ENCODE assay signal across 19 mouse cellular contexts in genomic region chr10:14081824-14082223, GRCm38 (mm10).
DNase-seq lines count a peak whose midpoint lies in the region; ATAC-seq and TF ChIP-seq lines count a peak whose summit lies in the region.
"Had no signal": no experiment of that assay in that cellular context is flagged by ENCODE, and none has a peak within 500 bp of the region (broad histone marks: within the 10 kb centered on the region; RNA-seq: fewer than 3 reads in every experiment).

No protein-coding gene starts in this region.

- no peak for TF ChIP-seq CTCF in layer of hippocampus, adult 2 months (conservative IDR thresholded peaks at IDR 0.05)
- no peak for TF ChIP-seq CTCF in ES-Bruce4 (IDR thresholded peaks at IDR 0.05; ENCODE audit: low read depth, low read length)

- H3K27me3 ChIP-seq in forebrain, embryonic 12.5 days = no peaks in the 10 kb centered on the region
- no peaks in the 10 kb centered on the region for H3K27me3 ChIP-seq in forebrain, embryonic 11.5 days (ENCODE audit: control insufficient read depth, insufficient read depth, low read length)
- no peaks in the 10 kb centered on the region for H3K27me3 ChIP-seq in ES-Bruce4 (ENCODE audit: control insufficient read depth, insufficient read depth, low read length, poor library complexity, severe bottlenecking)
- H3K27me3 ChIP-seq in forebrain, embryonic 15.5 days = no peaks in the 10 kb centered on the region
- H3K27me3 ChIP-seq: heart, embryonic 15.5 days; limb, embryonic 12.5 days had no signal

- H3K4me1 ChIP-seq in forebrain, embryonic 12.5 days = peaks cover 9% of the 10 kb centered on the region
- no peaks in the 10 kb centered on the region for H3K4me1 ChIP-seq in forebrain, embryonic 11.5 days (replicated peaks; ENCODE audit: control insufficient read depth, insufficient read depth, low read length)
- H3K4me1 ChIP-seq in ES-Bruce4 (ENCODE audit: control insufficient read depth, insufficient read depth, low read length) = no peaks in the 10 kb centered on the region
- peaks cover 26% of the 10 kb centered on the region for H3K4me1 ChIP-seq in forebrain, embryonic 15.5 days
- H3K4me1 ChIP-seq: limb, embryonic 12.5 days had no signal

- H3K4me3 ChIP-seq in forebrain, embryonic 12.5 days (replicated peaks) = no peak overlapping the region
- H3K4me3 ChIP-seq in forebrain, embryonic 11.5 days (ENCODE audit: low read depth, low read length) = no peak overlapping the region
- H3K4me3 ChIP-seq in layer of hippocampus, adult 2 months = no peak overlapping the region
- no peak overlapping the region for H3K4me3 ChIP-seq in ES-Bruce4 (ENCODE audit: low read depth, low read length)
- H3K4me3 ChIP-seq in forebrain, embryonic 15.5 days = no peak overlapping the region
- H3K4me3 ChIP-seq: heart, embryonic 15.5 days; limb, embryonic 12.5 days had no signal

- ATAC-seq in forebrain, embryonic 12.5 days (ENCODE audit: low FRiP score) = peak; percentile 64; the same call in 1 of the 2 replicates
- ATAC-seq in forebrain, embryonic 11.5 days (replicated peaks; ENCODE audit: low FRiP score) = no peak; the same call in 1 of the 2 replicates
- peak; percentile 60 for ATAC-seq in forebrain, embryonic 15.5 days (replicated peaks)
- ATAC-seq: inflammation-experienced regulatory T-cells, adult 6 months; liver, postnatal 0 days; lung, postnatal 0 days had no signal

- H3K4me2 ChIP-seq in forebrain, embryonic 12.5 days = no peak overlapping the region
- H3K4me2 ChIP-seq in forebrain, embryonic 11.5 days (ENCODE audit: low read depth, low read length, severe bottlenecking) = no peak overlapping the region
- H3K4me2 ChIP-seq in forebrain, embryonic 15.5 days (replicated peaks) = no peak overlapping the region
- H3K4me2 ChIP-seq: heart, embryonic 15.5 days; limb, embryonic 12.5 days; liver, embryonic 11.5 days had no signal

- H3K9me3 ChIP-seq in forebrain, embryonic 12.5 days = no peaks in the 10 kb centered on the region
- no peaks in the 10 kb centered on the region for H3K9me3 ChIP-seq in forebrain, embryonic 11.5 days (ENCODE audit: control insufficient read depth, low read length)
- no peaks in the 10 kb centered on the region for H3K9me3 ChIP-seq in ES-Bruce4 (replicated peaks; ENCODE audit: control insufficient read depth, insufficient read depth, low read length, poor library complexity, severe bottlenecking)
- H3K9me3 ChIP-seq in forebrain, embryonic 15.5 days = no peaks in the 10 kb centered on the region
- H3K9me3 ChIP-seq: heart, embryonic 15.5 days; limb, embryonic 12.5 days had no signal

- no peaks in the 10 kb centered on the region for H3K36me3 ChIP-seq in forebrain, embryonic 12.5 days (replicated peaks)
- no peaks in the 10 kb centered on the region for H3K36me3 ChIP-seq in forebrain, embryonic 11.5 days (ENCODE audit: control insufficient read depth, insufficient read depth, low read length)
- H3K36me3 ChIP-seq in ES-Bruce4 (ENCODE audit: control insufficient read depth, insufficient read depth, low read length, poor library complexity, severe bottlenecking) = no peaks in the 10 kb centered on the region
- no peaks in the 10 kb centered on the region for H3K36me3 ChIP-seq in forebrain, embryonic 15.5 days
- H3K36me3 ChIP-seq: heart, embryonic 15.5 days; limb, embryonic 12.5 days had no signal

- TF ChIP-seq POLR2A in ES-Bruce4 (IDR thresholded peaks at IDR 0.05; ENCODE audit: insufficient read depth, low read length) = no peak

- 50% methylated on average over 3 of the region's 3 CpGs for WGBS in forebrain, embryonic 12.5 days
- 53% methylated on average over 3 of the region's 3 CpGs for WGBS in forebrain, embryonic 11.5 days
- WGBS in forebrain, embryonic 15.5 days = 20% methylated on average over 3 of the region's 3 CpGs

- no peak for DNase-seq in forebrain, embryonic 11.5 days (ENCODE audit: low spot score)
- DNase-seq in layer of hippocampus, adult 2 months (ENCODE audit: low spot score in 2 of 2) = no peak
- DNase-seq in layer of hippocampus, adult 9-10 months (ENCODE audit: low spot score) = no peak
- DNase-seq in neural tube, embryonic 10.5 days (ENCODE audit: extremely low spot score, low spot score) = no peak
- DNase-seq: heart, postnatal 4 days; kidney, adult 18-20 months; liver, postnatal 0 days; thymus, adult 18-20 months; thymus, postnatal 36 days had no signal

- H3K27ac ChIP-seq in forebrain, embryonic 12.5 days = no peak overlapping the region
- no peak overlapping the region for H3K27ac ChIP-seq in forebrain, embryonic 11.5 days (ENCODE audit: low read depth, low read length)
- H3K27ac ChIP-seq in layer of hippocampus, adult 2 months = 0 out of 2 replicates have a peak overlapping the region, but pooled peaks have one; percentile 41
- no peak overlapping the region for H3K27ac ChIP-seq in ES-Bruce4 (ENCODE audit: insufficient read depth, low read length)
- peak overlapping the region; percentile 70 for H3K27ac ChIP-seq in forebrain, embryonic 15.5 days (replicated peaks)
- H3K27ac ChIP-seq: heart, embryonic 15.5 days; kidney, postnatal 0 days; limb, embryonic 12.5 days; macrophage had no signal

- TF ChIP-seq EP300 in ES-Bruce4 (IDR thresholded peaks at IDR 0.05; ENCODE audit: insufficient read depth, low read depth, low read length) = peak; percentile 47; the same call in 1 of the 2 replicates

- H3K9ac ChIP-seq in forebrain, embryonic 12.5 days = no peak overlapping the region
- H3K9ac ChIP-seq in forebrain, embryonic 11.5 days (ENCODE audit: low read length) = no peak overlapping the region
- no peak overlapping the region for H3K9ac ChIP-seq in ES-Bruce4 (ENCODE audit: low read depth, poor library complexity, severe bottlenecking)
- no peak overlapping the region for H3K9ac ChIP-seq in forebrain, embryonic 15.5 days (replicated peaks)
- H3K9ac ChIP-seq: heart, embryonic 15.5 days; limb, embryonic 12.5 days; liver, postnatal 0 days had no signal

Comparison
In these comparisons a context has a peak if more than half of its experiments do, and no peak if none do; other contexts are left out.
1. H3K27ac ChIP-seq: peak in layer of hippocampus, adult 2 months (single experiment) and forebrain, embryonic 15.5 days (single experiment); none in forebrain, embryonic 12.5 days (single experiment), forebrain, embryonic 11.5 days (single experiment) and ES-Bruce4 (single experiment).